Mouse (Mus musculus) intestine, postnatal 0 days (tissue): ENCODE results near the gene Slc35c1. TPM values are rescaled to one million over a fixed set of nuclear protein-coding genes. Genes with fewer than 3 reads are reported as not detected.

Source experiments
- ATAC-seq: fragments of 200-750 bp; cut with Nextera tagmentation; 2 replicates; pipeline ENCODE4 v1.8.0; 2017; ENCODE audit warnings: mild to moderate bottlenecking, moderate TSS enrichment, moderate library complexity
- H3K27ac ChIP-seq: fragments of 300-500 bp; sonication (generic); 2 replicates; pipeline ENCODE4 v1.5.1; 2014; ENCODE audit warnings: mild to moderate bottlenecking, low read depth, low read length, moderate library complexity
- H3K27me3 ChIP-seq: fragments of 300-500 bp; sonication (generic); replicated peaks from 2 replicates; pipeline ENCODE4 v1.6.1; 2014; ENCODE audit warnings: low read length, mixed read lengths; ENCODE audit not compliant: control insufficient read depth, insufficient read depth
- H3K36me3 ChIP-seq: fragments of 300-500 bp; sonication (generic); 2 replicates; pipeline ENCODE4 v1.6.1; 2014; ENCODE audit warnings: mild to moderate bottlenecking, moderate library complexity; ENCODE audit not compliant: control insufficient read depth, insufficient read depth
- H3K4me1 ChIP-seq: fragments of 300-500 bp; sonication (generic); replicated peaks from 2 replicates; pipeline ENCODE4 v1.6.1; 2014; ENCODE audit warnings: antibody characterized with exemption, low read length, mixed read lengths; ENCODE audit not compliant: control insufficient read depth, insufficient read depth
- H3K4me2 ChIP-seq: fragments of 300-500 bp; sonication (generic); replicated peaks from 2 replicates; pipeline ENCODE4 v1.6.1; 2014; ENCODE audit warnings: low read depth, mild to moderate bottlenecking, moderate library complexity
- H3K4me3 ChIP-seq: fragments of 300-500 bp; sonication (generic); 2 replicates; pipeline ENCODE4 v1.5.1; 2014; ENCODE audit warnings: low read depth, low read length
- H3K9ac ChIP-seq: fragments of 300-500 bp; sonication (generic); 2 replicates; pipeline ENCODE4 v1.6.1; 2014; ENCODE audit warnings: mild to moderate bottlenecking, low read depth, low read length
- H3K9me3 ChIP-seq: fragments of 300-500 bp; sonication (generic); 2 replicates; pipeline ENCODE4 v1.6.1; 2016; ENCODE audit warnings: mixed run types; ENCODE audit not compliant: control insufficient read depth
- CTCF ChIP-seq: sonication (generic); IDR thresholded peaks from 2 replicates; pipeline ENCODE4 v1.5.1; 2016; ENCODE audit warnings: low read depth, mild to moderate bottlenecking, control low read depth, antibody characterized with exemption, moderate library complexity
- WGBS: fragments of 180-500 bp; shearing (Covaris S2); extraction: QIAGEN DNeasy Blood & Tissue Kit; methylation state at CpG from one replicate; pipeline ENCODE4 v1.1.7; 2014; 5-methylcytosine and 5-hydroxymethylcytosine counted together
- polyA plus RNA-seq: library from polyadenylated mRNA; unstranded; fragments of >200 nt; fragmentation: Nextera tagmentation; extraction: Ambion mirVana; gene quantifications from 2 replicates; pipeline ENCODE4 v1.2.1, GENCODE M21; 2015

Gene Slc35c1
- polyA plus RNA-seq, 1 experiment from 2014 or later: 59.2 TPM

DNA sequence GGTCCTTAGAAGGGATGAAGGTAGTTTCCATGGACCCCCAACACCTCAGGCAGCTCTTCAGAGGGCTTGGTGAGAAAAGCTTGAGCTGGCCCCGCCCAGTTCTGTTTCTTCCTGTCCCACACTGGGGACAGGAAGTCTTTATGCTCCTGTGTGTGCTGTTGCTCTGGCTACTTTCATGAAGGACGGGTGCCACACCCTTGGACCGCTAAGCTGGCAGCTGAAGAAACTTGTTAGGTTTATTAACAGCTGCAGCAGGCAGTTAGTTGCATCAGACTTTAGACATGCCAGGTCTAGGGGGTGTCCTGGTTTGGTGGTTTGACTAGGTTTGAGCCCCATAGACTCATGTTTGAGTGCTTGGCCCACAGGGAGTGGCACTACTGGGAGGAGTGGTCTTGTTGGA, 4.4 kb upstream of the Slc35c1 start:
- H3K36me3 ChIP-seq: no peaks in the 10 kb centered on the region

DNA sequence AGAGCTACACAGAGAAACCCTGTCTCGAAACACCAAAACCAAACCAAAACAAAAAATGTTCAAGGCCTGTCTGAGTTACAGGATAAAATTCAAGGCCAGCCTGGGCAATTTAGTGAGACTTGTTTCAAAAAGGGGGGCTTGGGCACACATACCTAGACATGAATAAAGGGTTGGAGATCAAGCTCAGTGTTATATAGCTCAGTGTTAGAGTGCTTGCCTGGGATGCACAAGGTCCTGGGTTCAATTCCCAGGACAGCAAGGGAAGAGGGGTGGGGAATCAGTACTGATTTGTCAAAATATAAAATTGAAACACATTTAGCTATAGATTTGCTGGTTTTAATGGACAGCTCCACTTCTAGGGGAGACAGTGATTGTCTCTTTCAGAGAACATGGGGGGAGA, 877 bp upstream of the Slc35c1 start:
- no peak for TF ChIP-seq CTCF
- Histone ChIP-seq H3K9me3 (no peaks in the 10 kb centered on the region), H3K27me3 (no peaks in the 10 kb centered on the region), H3K36me3 (no peaks in the 10 kb centered on the region), H3K27ac (no peak overlapping the region), H3K4me3 (no peak overlapping the region), H3K4me2 (no peak overlapping the region), H3K9ac (no peak overlapping the region), H3K4me1 (peaks cover 19% of the 10 kb centered on the region; the same call in 1 of the 2 replicates)
- ATAC-seq: no peak
- WGBS: 94% methylated on average over 1 of the region's 1 CpGs

More for the DNA sequence above, 4.4 kb upstream of the Slc35c1 start:
- H3K27me3 ChIP-seq: no peaks in the 10 kb centered on the region
- H3K9me3 ChIP-seq: no peaks in the 10 kb centered on the region
- H3K9ac ChIP-seq: no peak overlapping the region
- ATAC-seq: peak; percentile 42
- no peak overlapping the region for H3K4me3 ChIP-seq
- no peak overlapping the region for H3K27ac ChIP-seq
- H3K4me2 ChIP-seq: no peak overlapping the region
- H3K4me1 ChIP-seq: 0 out of 2 replicates have a peak, but pooled peaks cover 7% of the 10 kb centered on the region
- WGBS: 45% methylated on average over 3 of the region's 3 CpGs
- no peak for TF ChIP-seq CTCF

DNA sequence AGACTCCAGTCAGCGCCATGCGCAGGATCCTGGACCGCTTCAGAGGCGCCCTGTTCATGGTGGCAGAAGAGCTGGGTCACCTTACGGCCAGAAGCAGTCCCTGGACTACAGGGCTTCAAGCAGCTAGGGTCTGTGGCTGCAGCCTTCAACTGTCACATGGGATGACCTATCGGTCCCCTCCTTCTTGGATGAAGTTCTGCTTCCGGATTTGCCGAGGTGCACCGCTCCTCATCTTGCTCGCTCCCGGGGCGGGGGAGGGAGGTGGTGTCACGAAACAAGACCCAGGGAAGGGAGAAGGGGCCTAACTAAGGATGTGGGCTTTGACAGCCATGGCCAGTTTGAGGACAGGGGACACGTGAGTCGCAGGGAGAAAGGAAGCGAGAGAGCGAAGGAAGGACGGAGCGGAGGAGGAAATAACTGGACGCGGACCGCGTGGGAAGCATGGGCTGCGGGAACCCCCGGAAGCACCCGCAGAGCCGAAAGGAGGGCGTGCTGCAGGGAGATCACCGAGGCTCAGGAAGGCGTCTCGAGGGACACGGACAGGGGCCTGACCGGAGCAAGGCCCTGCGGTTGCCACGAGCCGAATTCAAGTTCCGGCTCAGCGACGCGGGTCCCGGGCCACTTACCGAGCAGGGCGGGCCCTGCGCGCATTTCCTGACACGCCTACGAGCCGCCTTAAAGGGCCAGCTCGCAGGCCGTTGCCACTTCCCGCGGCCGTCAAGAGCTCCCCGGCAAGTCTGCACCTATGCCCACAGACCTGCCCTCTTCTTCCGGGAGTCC, 1.0 kb downstream of the Slc35c1 start:
- peaks cover 19% of the 10 kb centered on the region; the same call in 1 of the 2 replicates for H3K4me1 ChIP-seq
- ATAC-seq: peak; percentile 77
- no peaks in the 10 kb centered on the region for H3K27me3 ChIP-seq
- H3K4me3 ChIP-seq: peak overlapping the region; percentile 71
- H3K36me3 ChIP-seq: peaks cover 8% of the 10 kb centered on the region
- under 1% methylated on average over 42 of the region's 55 CpGs for WGBS
- H3K9ac ChIP-seq: peak overlapping the region; percentile 57
- H3K9me3 ChIP-seq: no peaks in the 10 kb centered on the region
- H3K4me2 ChIP-seq: peak overlapping the region; percentile 95
- H3K27ac ChIP-seq: peak overlapping the region; percentile 78
- no peak for TF ChIP-seq CTCF

DNA sequence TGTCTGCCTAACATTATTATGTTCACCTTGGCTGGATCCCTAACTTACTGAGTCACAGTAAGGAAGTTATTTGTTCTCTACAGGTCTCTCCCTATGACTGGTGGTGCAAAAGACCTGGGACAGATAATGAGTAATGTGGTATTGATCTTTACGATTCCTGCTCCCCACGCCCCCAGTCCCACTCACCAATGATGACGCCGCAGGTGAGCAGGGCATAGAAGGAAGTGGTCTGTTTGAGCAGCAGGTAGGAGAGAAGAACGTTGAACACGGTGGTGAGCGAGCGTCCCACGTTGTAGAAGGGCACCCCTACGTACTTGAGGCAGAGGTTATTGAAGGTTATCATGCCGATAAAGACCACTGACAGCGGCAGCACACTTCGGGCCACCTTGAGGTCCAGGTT, 1.9 kb downstream of the Slc35c1 start:
- no peak for ATAC-seq
- TF ChIP-seq CTCF: no peak
- H3K36me3 ChIP-seq: peaks cover 16% of the 10 kb centered on the region
- H3K4me1 ChIP-seq: peaks cover 19% of the 10 kb centered on the region; the same call in 1 of the 2 replicates
- WGBS: 29% methylated on average over 13 of the region's 13 CpGs
- H3K27ac ChIP-seq: no peak overlapping the region
- no peaks in the 10 kb centered on the region for H3K27me3 ChIP-seq
- peak overlapping the region; percentile 57; the same call in 1 of the 2 replicates for H3K9ac ChIP-seq
- H3K4me2 ChIP-seq: peak overlapping the region; percentile 95
- H3K4me3 ChIP-seq: peak overlapping the region; percentile 71
- H3K9me3 ChIP-seq: no peaks in the 10 kb centered on the region

DNA sequence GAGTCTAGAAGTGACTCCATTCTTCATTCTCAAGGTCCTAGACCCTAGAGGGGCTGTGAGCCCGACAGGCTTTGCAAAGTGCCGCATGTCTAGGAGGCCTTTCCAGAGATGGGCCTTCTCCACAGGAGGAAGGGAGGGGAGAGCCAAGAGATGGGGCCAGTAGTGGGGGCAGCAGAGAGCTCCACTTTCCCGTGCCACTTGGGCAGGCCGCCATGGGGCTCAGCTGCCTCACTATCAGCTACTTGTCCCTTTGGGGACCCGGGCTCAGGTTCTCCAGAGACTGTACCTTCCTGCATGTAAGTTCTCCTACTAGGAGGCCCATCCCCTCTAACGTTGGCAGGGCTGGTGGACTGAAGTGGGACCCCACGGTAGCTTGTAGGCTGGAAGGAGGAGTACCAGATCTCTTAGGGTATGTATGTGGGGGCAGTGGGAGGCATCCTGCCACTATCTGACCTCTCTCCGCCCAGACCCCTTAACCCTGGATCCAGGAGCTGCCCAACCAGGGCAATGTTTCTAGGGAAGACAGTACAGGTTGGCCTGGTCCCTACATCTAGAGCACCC, 3.3 kb downstream of the Slc35c1 start:
- 63% methylated on average over 8 of the region's 8 CpGs for WGBS
- Histone ChIP-seq H3K27ac (no peak overlapping the region), H3K9me3 (no peaks in the 10 kb centered on the region), H3K36me3 (peaks cover 28% of the 10 kb centered on the region), H3K4me1 (peaks cover 19% of the 10 kb centered on the region; the same call in 1 of the 2 replicates), H3K4me2 (peak overlapping the region; percentile 95), H3K27me3 (no peaks in the 10 kb centered on the region), H3K9ac (no peak overlapping the region), H3K4me3 (no peak overlapping the region)
- no peak for ATAC-seq
- TF ChIP-seq CTCF: no peak

DNA sequence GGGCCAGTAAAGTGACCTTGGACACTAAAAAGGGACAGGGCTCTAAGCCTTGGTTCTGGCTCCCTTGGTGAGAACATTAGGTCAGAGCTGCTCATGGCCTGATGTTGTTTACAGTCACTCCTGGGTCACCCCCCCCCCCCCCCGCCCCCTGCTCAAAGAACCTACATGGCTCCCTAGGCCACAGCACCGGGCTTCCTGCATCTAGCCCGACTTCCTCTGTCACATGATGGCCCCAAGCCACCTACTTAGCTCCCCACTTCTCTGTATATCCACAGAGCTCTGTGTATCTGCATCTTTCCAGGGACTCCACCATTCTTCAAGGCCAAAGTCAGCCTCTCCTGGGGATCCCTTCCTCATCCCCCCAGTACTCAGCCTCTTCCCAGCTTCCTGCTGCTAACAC, 4.6 kb downstream of the Slc35c1 start:
- Histone ChIP-seq H3K4me3 (no peak overlapping the region), H3K27ac (no peak overlapping the region), H3K9ac (no peak overlapping the region), H3K4me1 (peaks cover 19% of the 10 kb centered on the region; the same call in 1 of the 2 replicates), H3K4me2 (no peak overlapping the region), H3K36me3 (peaks cover 28% of the 10 kb centered on the region), H3K9me3 (no peaks in the 10 kb centered on the region), H3K27me3 (no peaks in the 10 kb centered on the region)
- ATAC-seq: no peak
- 23% methylated on average over 2 of the region's 3 CpGs for WGBS
- no peak for TF ChIP-seq CTCF
